Mouse (Mus musculus) lung, postnatal 0 days (tissue): Measurements from ENCODE around the gene Scpep1.

ENCODE experiments used
- CTCF ChIP-seq: IDR thresholded peaks from 2 replicates; pipeline ENCODE4 v1.5.1; 2016; ENCODE audit warnings: antibody characterized with exemption, mild to moderate bottlenecking
- EP300 ChIP-seq: IDR thresholded peaks from 2 replicates; pipeline ENCODE4 v1.6.1; 2016; ENCODE audit warnings: antibody characterized with exemption, mild to moderate bottlenecking, control low read depth

DNA sequence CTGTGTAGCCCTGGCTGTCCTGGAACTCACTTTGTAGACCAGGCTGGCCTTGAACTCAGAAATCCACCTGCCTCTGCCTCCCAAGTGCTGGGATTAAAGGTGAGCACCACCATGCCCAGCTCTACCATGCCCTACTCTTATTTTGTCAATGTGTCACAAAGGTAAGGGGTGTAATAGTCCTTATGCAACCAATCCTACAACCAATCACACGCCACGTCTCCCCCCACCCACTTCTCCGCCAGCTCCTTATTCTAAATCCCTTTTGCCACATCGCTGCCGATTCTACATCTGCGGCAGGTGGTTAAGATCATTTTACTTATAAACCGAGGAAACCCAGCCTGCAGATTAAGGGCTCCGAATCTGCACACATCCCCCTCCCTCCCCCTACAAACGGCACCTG, 22.2 kb downstream of the Scpep1 start:
- TF ChIP-seq EP300 = no peak
- no peak for TF ChIP-seq CTCF
